Mouse (Mus musculus) layer of hippocampus, postnatal 36 days (tissue): ENCODE results near the gene Katnb1. TPM values are rescaled to one million over a fixed set of nuclear protein-coding genes. Genes with fewer than 3 reads are reported as not detected.

ENCODE experiments used
- DNase-seq, 2 experiments: peaks; one replicate each; pipeline ENCODE4 v3.0.0; 2022
- total RNA-seq, 2 experiments: library from RNA; stranded (reverse); gene quantifications; 2 replicates each; pipeline ENCODE4 v1.2.3; 2021

Gene Katnb1
- total RNA-seq, 2 experiments from 2014 or later = 36.0 to 40.4 TPM

GRCm38 (mm10) chr8:95084744-95085431 is 3.9 kb downstream of the Katnb1 start:
- no peak for DNase-seq

GRCm38 (mm10) chr8:95085432-95086141 is 4.6 kb downstream of the Katnb1 start:
- no peak for DNase-seq

- DNase-seq = no peak
These were observed 12.6 kb downstream of the Katnb1 start for GRCm38 (mm10) chr8:95093574-95093973.

GRCm38 (mm10) chr8:95099009-95099408 is 18.0 kb downstream of the Katnb1 start:
- DNase-seq = peak; percentile 51 to 61

GRCm38 (mm10) chr8:95101972-95102371 is 21.0 kb downstream of the Katnb1 start:
- DNase-seq = no peak

- no peak for DNase-seq
These were observed 26.3 kb downstream of the Katnb1 start for GRCm38 (mm10) chr8:95107306-95107705.

GRCm38 (mm10) chr8:95112594-95112993 is 31.6 kb downstream of the Katnb1 start:
- no peak for DNase-seq

GRCm38 (mm10) chr8:95113108-95113507 is 32.1 kb downstream of the Katnb1 start:
- DNase-seq = no peak

- DNase-seq = no peak
These were observed 32.8 kb downstream of the Katnb1 start for GRCm38 (mm10) chr8:95113750-95114149.

- DNase-seq = no peak
These were observed 42.5 kb downstream of the Katnb1 start for GRCm38 (mm10) chr8:95123455-95123854.

GRCm38 (mm10) chr8:95126497-95126896 is 45.5 kb downstream of the Katnb1 start:
- DNase-seq = no peak

- DNase-seq = no peak
These were observed 46.7 kb downstream of the Katnb1 start for GRCm38 (mm10) chr8:95127658-95128057.

GRCm38 (mm10) chr8:95128750-95129260 is 47.8 kb downstream of the Katnb1 start:
- no peak for DNase-seq

- no peak for DNase-seq
These were observed 50.1 kb downstream of the Katnb1 start for GRCm38 (mm10) chr8:95130966-95131537.

- DNase-seq = no peak
These were observed 51.0 kb downstream of the Katnb1 start for GRCm38 (mm10) chr8:95131983-95132382.

GRCm38 (mm10) chr8:95134186-95134585 is 53.2 kb downstream of the Katnb1 start:
- DNase-seq = no peak

- DNase-seq = no peak
These were observed 54.3 kb downstream of the Katnb1 start for GRCm38 (mm10) chr8:95135242-95135641.

- no peak for DNase-seq
These were observed 55.2 kb downstream of the Katnb1 start for GRCm38 (mm10) chr8:95136218-95136617.

GRCm38 (mm10) chr8:95137201-95137600 is 56.2 kb downstream of the Katnb1 start:
- DNase-seq = no peak

GRCm38 (mm10) chr8:95137641-95138098 is 56.7 kb downstream of the Katnb1 start:
- DNase-seq = no peak

GRCm38 (mm10) chr8:95138341-95139050 is 57.5 kb downstream of the Katnb1 start:
- DNase-seq = no peak

- no peak for DNase-seq
These were observed 58.0 kb downstream of the Katnb1 start for GRCm38 (mm10) chr8:95139051-95139365.

- DNase-seq = no peak
These were observed 59.6 kb downstream of the Katnb1 start for GRCm38 (mm10) chr8:95140555-95140954.
